Mouse (Mus musculus): ENCODE measurements at regions not wholly inside any gene's neighbourhood (a gene's known extent, or its start where the extent isn't known, plus 50 kb on each side); places are given as distances from the start of the nearest gene placed in this dataset.

DNA sequence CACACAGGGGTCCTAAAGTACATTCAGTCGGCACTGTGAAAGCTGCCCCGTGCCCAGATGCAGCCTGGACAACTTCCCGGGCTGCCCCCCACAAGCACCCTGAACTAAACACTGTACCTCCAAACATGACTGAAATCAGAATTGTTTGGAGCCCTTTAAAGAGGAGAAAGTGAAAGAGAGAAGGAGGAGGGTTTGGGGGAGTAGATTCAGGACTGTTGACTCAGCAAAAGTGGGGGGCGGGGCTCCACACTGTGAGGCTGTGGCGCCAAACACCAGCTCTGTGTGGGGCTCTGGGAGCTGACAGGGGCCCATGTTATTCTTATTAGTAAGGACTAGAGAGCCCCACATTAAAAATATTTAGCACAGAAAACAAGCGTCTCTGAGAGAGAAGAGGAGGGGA is 71.8 kb upstream of the Pou3f3 start:
- H3K4me3 ChIP-seq (replicated peaks; ENCODE audit: low read length), result no peak overlapping the region
- no peaks in the 10 kb centered on the region for H3K36me3 ChIP-seq (ENCODE audit: control insufficient read depth, insufficient read depth, low read length)
- no peaks in the 10 kb centered on the region for H3K4me1 ChIP-seq (ENCODE audit: control insufficient read depth, insufficient read depth, low read length)
- H3K4me2 ChIP-seq (ENCODE audit: low read depth, low read length), result no peak overlapping the region
- no peak overlapping the region for H3K9ac ChIP-seq (ENCODE audit: low read length)
- H3K9me3 ChIP-seq (replicated peaks; ENCODE audit: control insufficient read depth, low read length), result no peaks in the 10 kb centered on the region
- ATAC-seq (ENCODE audit: insufficient read depth, low FRiP score), result no peak
- H3K27me3 ChIP-seq (ENCODE audit: control insufficient read depth, insufficient read depth, low read length), result no peaks in the 10 kb centered on the region
- 73% methylated on average over 6 of the region's 6 CpGs for WGBS
- H3K27ac ChIP-seq (ENCODE audit: low read length), result no peak overlapping the region

DNA sequence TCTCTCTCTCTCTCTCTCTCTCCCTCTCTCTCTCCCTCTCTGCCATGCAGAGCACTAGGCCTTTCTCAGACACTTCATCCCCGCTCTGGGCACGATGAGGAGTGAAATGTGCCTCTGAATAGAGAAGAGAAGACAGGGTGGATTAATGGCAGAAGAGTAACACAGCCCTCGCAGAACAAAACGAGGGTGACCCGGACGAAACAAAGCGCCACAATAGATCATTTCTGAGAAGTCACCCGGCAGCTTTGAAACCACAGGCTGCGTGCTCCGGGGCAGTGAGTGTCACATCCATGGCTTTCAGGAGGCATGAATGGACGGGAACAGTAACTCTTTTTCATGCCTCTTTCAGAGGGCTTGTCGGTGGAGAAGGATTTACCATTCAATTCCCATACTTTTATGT is 66.8 kb upstream of the Pou3f3 start:
- Histone ChIP-seq H3K27ac (ENCODE audit: low read length) (no peak overlapping the region), H3K27me3 (ENCODE audit: control insufficient read depth, insufficient read depth, low read length) (no peaks in the 10 kb centered on the region), H3K9ac (ENCODE audit: low read length) (no peak overlapping the region), H3K9me3 (replicated peaks; ENCODE audit: control insufficient read depth, low read length) (no peaks in the 10 kb centered on the region), H3K4me3 (replicated peaks; ENCODE audit: low read length) (no peak overlapping the region), H3K4me1 (ENCODE audit: control insufficient read depth, insufficient read depth, low read length) (0 out of 2 replicates have a peak, but pooled peaks cover 3% of the 10 kb centered on the region), H3K4me2 (ENCODE audit: low read depth, low read length) (no peak overlapping the region), H3K36me3 (ENCODE audit: control insufficient read depth, insufficient read depth, low read length) (no peaks in the 10 kb centered on the region)
- no peak for ATAC-seq (ENCODE audit: insufficient read depth, low FRiP score)
- WGBS, result 40% methylated on average over 12 of the region's 12 CpGs

DNA sequence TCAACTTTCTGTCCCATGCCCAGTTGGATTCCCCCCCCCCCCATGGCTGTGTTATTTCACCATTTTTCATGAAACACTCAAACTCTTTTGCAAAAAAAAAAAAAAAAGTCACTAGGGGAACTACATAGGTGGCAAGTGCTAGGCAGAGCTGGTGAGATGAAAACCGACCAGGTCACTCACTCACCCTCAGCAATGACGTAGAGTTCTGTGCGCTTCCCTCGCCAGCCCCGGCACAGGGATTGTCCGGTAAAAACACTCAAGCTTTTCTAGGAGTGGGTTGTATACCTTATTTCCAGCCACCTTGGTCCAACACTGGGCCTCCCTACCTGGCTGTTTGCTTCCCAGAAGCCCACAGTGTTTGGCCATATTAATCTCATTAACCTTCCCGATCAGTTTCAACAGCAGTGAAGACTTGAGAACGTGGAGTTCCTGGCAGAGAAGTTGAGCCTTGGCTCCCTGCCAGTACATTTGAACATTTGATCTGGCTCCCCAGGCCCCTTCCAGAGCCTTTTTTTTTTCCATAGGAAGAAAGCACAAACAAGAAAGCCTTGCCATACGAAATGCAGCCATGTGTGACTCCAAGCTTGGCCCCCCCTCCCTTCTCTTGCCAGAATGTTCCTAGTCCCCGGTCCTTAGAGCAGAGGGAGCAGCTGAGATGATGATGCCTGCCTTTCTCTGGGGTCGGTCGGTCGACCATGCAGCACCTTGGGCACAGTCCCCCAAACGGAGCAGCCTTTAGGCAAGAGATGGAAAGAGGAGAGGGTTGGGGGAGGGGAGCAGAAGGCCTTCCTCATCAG is 65.9 kb upstream of the Pou3f3 start:
- 0 out of 2 replicates have a peak overlapping the region, but pooled peaks have one; percentile 0 for H3K4me2 ChIP-seq (ENCODE audit: low read depth, low read length)
- 0 out of 2 replicates have a peak, but pooled peaks cover 3% of the 10 kb centered on the region for H3K4me1 ChIP-seq (ENCODE audit: control insufficient read depth, insufficient read depth, low read length)
- H3K4me3 ChIP-seq (replicated peaks; ENCODE audit: low read length), result no peak overlapping the region
- peak; percentile 53; the same call in 1 of the 2 replicates for ATAC-seq (ENCODE audit: insufficient read depth, low FRiP score)
- H3K9ac ChIP-seq (ENCODE audit: low read length), result no peak overlapping the region
- H3K9me3 ChIP-seq (replicated peaks; ENCODE audit: control insufficient read depth, low read length), result no peaks in the 10 kb centered on the region
- H3K36me3 ChIP-seq (ENCODE audit: control insufficient read depth, insufficient read depth, low read length), result no peaks in the 10 kb centered on the region
- no peaks in the 10 kb centered on the region for H3K27me3 ChIP-seq (ENCODE audit: control insufficient read depth, insufficient read depth, low read length)
- H3K27ac ChIP-seq (ENCODE audit: low read length), result no peak overlapping the region
- WGBS, result 43% methylated on average over 14 of the region's 14 CpGs

DNA sequence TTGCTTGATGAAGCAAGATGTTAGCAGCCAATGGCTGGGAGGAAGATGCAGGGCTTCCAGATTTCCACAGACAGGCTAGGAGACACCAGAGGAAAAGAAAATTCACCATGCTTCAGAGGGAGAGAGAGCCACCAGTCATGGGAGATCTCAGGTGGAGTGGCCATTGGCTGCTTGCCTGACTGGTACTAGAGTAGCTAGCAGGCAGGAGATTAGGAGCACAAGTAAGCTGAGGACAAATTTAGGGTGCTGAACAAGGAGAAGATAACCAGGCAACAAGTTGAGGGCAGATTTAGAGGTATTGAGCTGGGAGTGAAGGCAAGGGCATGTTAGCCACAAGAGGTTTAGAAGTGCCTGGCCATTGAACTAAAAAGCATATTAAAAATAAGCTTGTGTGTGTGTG is 63.3 kb upstream of the Pou3f3 start:
- no peak overlapping the region for H3K4me3 ChIP-seq (replicated peaks; ENCODE audit: low read length)
- H3K27ac ChIP-seq (ENCODE audit: low read length), result no peak overlapping the region
- H3K27me3 ChIP-seq (ENCODE audit: control insufficient read depth, insufficient read depth, low read length), result no peaks in the 10 kb centered on the region
- ATAC-seq (ENCODE audit: insufficient read depth, low FRiP score), result no peak
- no peaks in the 10 kb centered on the region for H3K36me3 ChIP-seq (ENCODE audit: control insufficient read depth, insufficient read depth, low read length)
- no peak overlapping the region for H3K4me2 ChIP-seq (ENCODE audit: low read depth, low read length)
- 0 out of 2 replicates have a peak, but pooled peaks cover 3% of the 10 kb centered on the region for H3K4me1 ChIP-seq (ENCODE audit: control insufficient read depth, insufficient read depth, low read length)
- no peak overlapping the region for H3K9ac ChIP-seq (ENCODE audit: low read length)
- H3K9me3 ChIP-seq (replicated peaks; ENCODE audit: control insufficient read depth, low read length), result no peaks in the 10 kb centered on the region

DNA sequence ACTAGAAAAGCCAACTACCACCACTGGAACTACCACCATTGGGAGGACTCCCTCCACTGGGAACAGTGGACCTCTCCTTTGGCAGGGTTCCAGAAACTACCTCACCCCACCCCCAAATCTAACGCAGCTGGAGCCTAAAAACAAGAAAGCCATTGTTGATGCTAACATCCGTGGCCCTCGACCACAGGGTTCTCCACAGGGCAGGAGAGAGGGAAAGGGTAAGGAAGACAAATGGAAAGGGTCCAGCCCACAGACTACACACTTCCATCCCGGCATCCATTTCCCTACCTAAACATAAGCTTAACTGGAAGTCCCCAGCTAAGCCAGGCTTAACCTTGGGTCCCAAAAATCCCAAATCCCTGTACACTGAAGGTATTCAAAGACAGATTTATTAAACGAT is 59.0 kb upstream of the Pou3f3 start:
- Histone ChIP-seq H3K9me3 (replicated peaks; ENCODE audit: control insufficient read depth, low read length) (no peaks in the 10 kb centered on the region), H3K4me1 (ENCODE audit: control insufficient read depth, insufficient read depth, low read length) (no peaks in the 10 kb centered on the region), H3K27ac (ENCODE audit: low read length) (no peak overlapping the region), H3K36me3 (ENCODE audit: control insufficient read depth, insufficient read depth, low read length) (no peaks in the 10 kb centered on the region), H3K4me2 (ENCODE audit: low read depth, low read length) (no peak overlapping the region), H3K9ac (ENCODE audit: low read length) (no peak overlapping the region), H3K27me3 (ENCODE audit: control insufficient read depth, insufficient read depth, low read length) (no peaks in the 10 kb centered on the region), H3K4me3 (replicated peaks; ENCODE audit: low read length) (no peak overlapping the region)
- 45% methylated on average over 5 of the region's 5 CpGs for WGBS
- ATAC-seq (ENCODE audit: insufficient read depth, low FRiP score), result no peak

Data from stomach, embryonic 16.5 days (tissue).